Mouse (Mus musculus): ENCODE measurements at regions not wholly inside any gene's neighbourhood (a gene's known extent, or its start where the extent isn't known, plus 50 kb on each side); places are given as distances from the start of the nearest gene placed in this dataset.

GRCm38 (mm10) chr11:19826481-19827185, 97.5 kb upstream of the Spred2 start:
- DNase-seq (ENCODE audit: low read depth, low spot score): no peak

- DNase-seq (ENCODE audit: low read depth, low spot score): no peak
Observed at GRCm38 (mm10) chr11:19827996-19828395, 96.2 kb upstream of the Spred2 start.

GRCm38 (mm10) chr11:19828959-19829401, 95.2 kb upstream of the Spred2 start:
- no peak for DNase-seq (ENCODE audit: low read depth, low spot score)

GRCm38 (mm10) chr11:19829564-19830279, 94.5 kb upstream of the Spred2 start:
- peak; percentile 44 for DNase-seq (ENCODE audit: low read depth, low spot score)

GRCm38 (mm10) chr11:19830280-19831062, 93.7 kb upstream of the Spred2 start:
- DNase-seq (ENCODE audit: low read depth, low spot score): peak; percentile 78

- DNase-seq (ENCODE audit: low read depth, low spot score): no peak
Observed at GRCm38 (mm10) chr11:19834561-19834960, 89.6 kb upstream of the Spred2 start.

- DNase-seq (ENCODE audit: low read depth, low spot score): no peak
Observed at GRCm38 (mm10) chr11:19835221-19835745, 88.9 kb upstream of the Spred2 start.

GRCm38 (mm10) chr11:19838932-19839331, 85.2 kb upstream of the Spred2 start:
- no peak for DNase-seq (ENCODE audit: low read depth, low spot score)

GRCm38 (mm10) chr11:19843084-19843483, 81.1 kb upstream of the Spred2 start:
- no peak for DNase-seq (ENCODE audit: low read depth, low spot score)

- no peak for DNase-seq (ENCODE audit: low read depth, low spot score)
Observed at GRCm38 (mm10) chr11:19847910-19848309, 76.3 kb upstream of the Spred2 start.

GRCm38 (mm10) chr11:19848412-19848811, 75.8 kb upstream of the Spred2 start:
- DNase-seq (ENCODE audit: low read depth, low spot score): no peak

- DNase-seq (ENCODE audit: low read depth, low spot score): no peak
Observed at GRCm38 (mm10) chr11:19849347-19849811, 74.8 kb upstream of the Spred2 start.

- DNase-seq (ENCODE audit: low read depth, low spot score): no peak
Observed at GRCm38 (mm10) chr11:19849844-19850420, 74.2 kb upstream of the Spred2 start.

- DNase-seq (ENCODE audit: low read depth, low spot score): no peak
Observed at GRCm38 (mm10) chr11:19851022-19851615, 73.1 kb upstream of the Spred2 start.

GRCm38 (mm10) chr11:19861596-19861995, 62.6 kb upstream of the Spred2 start:
- DNase-seq (ENCODE audit: low read depth, low spot score): no peak

- no peak for DNase-seq (ENCODE audit: low read depth, low spot score)
Observed at GRCm38 (mm10) chr11:19863327-19863726, 60.8 kb upstream of the Spred2 start.

GRCm38 (mm10) chr11:19866262-19866661, 57.9 kb upstream of the Spred2 start:
- DNase-seq (ENCODE audit: low read depth, low spot score): no peak

GRCm38 (mm10) chr11:19869671-19870070, 54.5 kb upstream of the Spred2 start:
- no peak for DNase-seq (ENCODE audit: low read depth, low spot score)

GRCm38 (mm10) chr11:19870136-19870535, 54.0 kb upstream of the Spred2 start:
- DNase-seq (ENCODE audit: low read depth, low spot score): no peak

- no peak for DNase-seq (ENCODE audit: low read depth, low spot score)
Observed at GRCm38 (mm10) chr11:19873796-19874195, 50.4 kb upstream of the Spred2 start.
